Mouse (Mus musculus): ENCODE measurements around the gene Ss18l1.

The Ss18l1 gene

DNA sequence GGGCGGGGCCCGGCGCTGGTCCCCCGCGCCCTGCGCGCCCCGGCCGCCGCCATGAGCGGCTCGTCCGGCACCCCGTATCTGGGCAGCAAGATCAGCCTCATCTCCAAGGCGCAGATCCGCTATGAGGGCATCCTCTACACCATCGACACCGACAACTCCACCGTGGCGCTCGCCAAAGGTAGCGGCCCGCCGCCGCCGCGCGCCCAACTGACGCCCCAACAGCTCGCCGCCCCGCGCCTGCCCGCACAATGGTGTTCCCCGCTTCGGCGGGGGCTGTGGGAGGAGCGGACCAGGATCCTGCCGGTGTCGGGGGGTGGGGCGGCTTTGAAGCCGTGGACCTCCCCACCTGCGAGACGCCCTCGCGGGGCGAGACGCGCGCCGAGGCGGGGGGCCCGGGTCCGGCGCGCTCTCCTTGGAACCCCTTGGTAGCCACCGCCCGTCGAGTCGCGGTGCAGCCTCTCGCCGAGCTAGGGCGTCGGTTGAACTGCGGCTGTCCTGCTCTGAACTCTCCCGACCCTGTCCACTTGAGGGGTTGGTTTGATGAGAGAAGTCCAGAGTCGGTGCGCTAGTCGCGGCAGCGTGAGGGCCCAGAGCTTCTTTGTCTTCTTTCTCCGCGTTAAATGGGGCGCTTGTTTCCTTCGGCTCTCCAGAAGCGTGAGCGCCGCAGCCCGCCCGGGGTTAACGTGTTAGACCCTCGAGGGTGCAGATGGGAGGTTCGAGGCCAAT, 17.0 kb upstream of the Ss18l1 start:
- TF ChIP-seq GATA4 (IDR thresholded peaks at IDR 0.05; ENCODE audit: insufficient replicate concordance, low read length) = no peak

DNA sequence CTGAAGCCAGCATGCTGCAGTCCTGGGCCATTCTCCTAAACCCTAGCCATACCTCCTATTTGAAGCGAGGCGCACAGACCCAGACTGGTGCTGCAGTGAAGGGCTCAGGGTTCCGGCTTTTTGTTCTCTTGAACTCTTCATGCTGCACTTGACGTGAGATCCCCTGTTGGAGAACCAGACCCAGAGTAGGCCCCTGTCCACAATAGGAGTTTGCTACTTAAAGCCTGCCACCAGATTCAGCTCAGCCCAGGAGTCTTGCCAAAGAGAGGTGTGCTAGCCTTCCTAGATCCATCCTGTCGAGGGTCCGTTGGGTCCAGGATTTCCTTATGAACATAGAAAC, 16.5 kb upstream of the Ss18l1 start:
- TF ChIP-seq GATA4 (IDR thresholded peaks at IDR 0.05; ENCODE audit: insufficient replicate concordance, low read length) = no peak

DNA sequence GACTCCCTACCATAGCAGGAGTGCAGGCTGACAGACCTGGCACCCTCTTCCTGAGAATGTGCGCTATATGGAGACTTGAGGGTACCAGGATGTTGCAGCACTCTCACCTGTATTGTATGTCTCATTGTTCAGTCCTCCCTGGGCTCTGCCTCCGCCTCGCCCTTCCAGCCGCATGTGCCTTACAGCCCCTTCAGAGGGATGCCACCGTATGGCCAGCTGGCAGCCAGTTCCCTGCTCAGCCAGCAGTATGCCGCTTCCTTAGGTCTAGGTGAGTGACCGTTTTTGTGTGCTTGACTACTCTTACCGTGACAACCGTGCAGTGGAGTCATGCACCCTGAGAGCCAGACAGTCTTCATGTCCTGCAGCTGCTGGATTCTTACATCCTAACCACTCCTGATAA, 14.5 kb upstream of the Ss18l1 start:
- no peak for TF ChIP-seq GATA4 (IDR thresholded peaks at IDR 0.05; ENCODE audit: insufficient replicate concordance, low read length)

DNA sequence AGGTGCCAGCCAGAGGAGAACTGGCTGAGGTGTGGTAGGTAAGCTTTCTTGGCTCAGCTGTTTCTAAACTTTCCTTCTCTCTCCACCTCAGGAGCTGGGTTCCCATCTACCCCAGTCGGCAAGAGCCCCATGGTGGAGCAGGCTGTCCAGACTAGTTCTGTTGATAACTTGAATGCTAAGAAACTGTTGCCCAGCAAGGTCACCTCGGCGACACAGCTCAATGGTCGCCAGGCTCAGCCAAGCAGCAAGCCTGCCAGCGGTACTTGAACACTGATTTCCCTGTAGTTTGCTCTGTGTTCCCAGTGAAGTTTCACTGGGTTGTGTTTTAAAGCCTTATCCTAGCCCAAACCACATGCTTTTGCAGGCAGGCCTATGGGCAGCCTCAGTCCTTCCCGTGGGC, 11.0 kb upstream of the Ss18l1 start:
- TF ChIP-seq GATA4 (IDR thresholded peaks at IDR 0.05; ENCODE audit: insufficient replicate concordance, low read length) = no peak

DNA sequence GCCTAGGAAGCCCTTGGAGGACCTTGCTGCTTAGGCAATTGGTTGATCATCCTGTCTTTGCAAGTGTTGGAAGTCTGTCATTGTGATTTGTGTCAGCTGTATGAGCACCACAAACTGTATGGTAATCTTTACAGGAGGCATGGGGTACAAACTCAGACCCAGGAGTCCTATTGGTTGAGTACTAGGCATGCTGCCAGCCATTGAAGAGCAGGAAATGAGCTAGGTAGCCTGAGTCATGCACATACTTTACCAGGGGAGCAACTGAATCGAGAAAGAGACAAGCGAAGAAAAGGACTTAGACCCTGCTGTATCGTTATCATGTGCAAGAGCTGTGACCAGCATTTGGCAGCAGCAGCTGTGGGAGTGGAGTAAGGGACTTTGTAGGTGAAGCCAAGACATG, 9.4 kb upstream of the Ss18l1 start:
- TF ChIP-seq GATA4 (IDR thresholded peaks at IDR 0.05; ENCODE audit: insufficient replicate concordance, low read length) = no peak

DNA sequence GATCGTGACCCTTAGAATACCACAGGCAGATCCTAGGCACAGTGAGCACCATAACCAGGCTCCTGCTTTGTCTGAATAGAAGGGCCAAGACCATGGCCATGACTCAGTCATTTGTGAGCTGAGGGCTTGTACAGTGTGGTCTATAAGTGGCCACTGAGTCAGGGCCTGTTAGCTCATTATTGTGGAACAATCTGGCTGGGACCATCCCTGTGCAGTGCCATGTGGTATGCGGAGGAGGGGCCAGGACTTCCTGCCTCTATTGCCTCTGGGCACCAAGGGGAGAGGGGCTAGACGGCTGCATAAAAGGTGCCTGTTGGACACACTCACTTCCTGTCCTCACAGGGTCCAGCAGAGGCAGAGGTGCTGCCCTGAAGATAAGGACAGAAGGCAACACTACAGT, 8.4 kb upstream of the Ss18l1 start:
- no peak for TF ChIP-seq GATA4 (IDR thresholded peaks at IDR 0.05; ENCODE audit: insufficient replicate concordance, low read length)

DNA sequence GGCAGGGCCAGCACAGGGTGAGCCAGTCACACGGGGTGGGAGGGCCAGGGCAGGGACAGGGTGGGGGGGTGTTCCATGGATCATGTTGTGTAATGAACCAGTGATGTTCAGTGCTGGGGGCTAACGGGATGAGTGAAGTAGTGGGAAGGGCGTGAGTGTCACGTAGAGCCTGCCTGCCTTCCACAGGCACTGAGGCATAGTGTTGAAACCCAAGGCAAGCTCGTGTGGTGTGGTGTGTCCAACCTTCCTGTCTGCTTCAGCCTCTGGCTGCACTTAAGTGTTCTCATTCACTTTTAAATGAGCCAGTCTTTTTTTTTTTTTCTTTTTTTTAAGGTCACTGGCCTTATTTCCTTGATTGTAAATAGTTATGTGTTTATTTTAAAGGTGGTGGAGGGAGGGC, 7.6 kb upstream of the Ss18l1 start:
- TF ChIP-seq GATA4 (IDR thresholded peaks at IDR 0.05; ENCODE audit: insufficient replicate concordance, low read length) = no peak

DNA sequence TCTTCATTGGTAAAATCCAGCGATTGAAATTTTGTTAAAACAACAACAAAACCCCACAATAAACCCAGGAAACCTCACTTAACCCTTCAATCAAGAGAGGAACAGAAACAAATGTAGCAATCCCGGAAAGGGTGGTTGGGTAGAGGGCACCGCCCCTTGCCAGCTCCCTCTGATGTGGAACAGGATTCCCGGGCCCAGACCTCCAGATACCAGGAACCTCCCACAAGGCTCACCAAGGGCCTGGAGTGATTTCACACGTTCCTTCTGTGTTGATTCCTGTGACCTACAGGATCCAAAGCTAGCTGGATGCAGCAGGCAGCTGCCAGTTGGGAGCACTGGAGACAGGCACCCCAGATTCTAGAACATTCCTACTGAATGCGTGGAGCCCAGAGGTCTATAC, 1.9 kb upstream of the Ss18l1 start:
- TF ChIP-seq GATA4 (IDR thresholded peaks at IDR 0.05; ENCODE audit: insufficient replicate concordance, low read length) = no peak

DNA sequence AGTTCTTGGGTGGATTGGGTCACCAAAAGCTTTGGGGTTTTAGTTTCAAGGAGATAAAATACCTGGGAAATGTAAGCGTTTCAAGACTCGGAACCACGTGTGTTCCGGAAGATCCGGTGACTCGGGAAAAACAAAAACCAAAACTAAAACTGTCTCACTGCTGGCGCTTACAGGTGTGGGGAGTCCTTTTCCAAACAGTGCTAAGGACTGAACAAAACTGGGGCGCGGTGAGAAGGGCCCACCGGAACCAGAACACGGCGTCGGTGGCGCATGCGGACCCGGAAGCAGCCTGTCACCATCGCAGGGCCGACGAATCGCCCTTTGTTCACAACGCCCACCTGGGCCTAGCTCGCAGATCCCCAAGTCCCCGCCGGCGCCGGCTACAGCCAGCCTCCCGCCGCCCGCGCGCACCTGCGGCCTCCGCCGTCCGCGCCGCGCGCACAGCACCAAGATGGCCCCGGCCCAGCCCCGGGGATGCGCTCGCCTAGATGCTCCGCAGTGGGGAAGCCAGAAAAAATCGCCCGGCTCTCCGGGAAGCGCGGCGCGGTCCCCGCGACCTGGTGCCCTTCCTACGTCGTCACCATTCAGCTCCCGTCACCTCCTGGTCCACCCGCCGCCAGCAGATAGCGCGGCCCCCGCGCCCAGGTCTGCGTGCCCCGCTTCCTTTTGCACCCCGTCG, 593 bp upstream of the Ss18l1 start:
- TF ChIP-seq GATA4 (IDR thresholded peaks at IDR 0.05; ENCODE audit: insufficient replicate concordance, low read length) = no peak

DNA sequence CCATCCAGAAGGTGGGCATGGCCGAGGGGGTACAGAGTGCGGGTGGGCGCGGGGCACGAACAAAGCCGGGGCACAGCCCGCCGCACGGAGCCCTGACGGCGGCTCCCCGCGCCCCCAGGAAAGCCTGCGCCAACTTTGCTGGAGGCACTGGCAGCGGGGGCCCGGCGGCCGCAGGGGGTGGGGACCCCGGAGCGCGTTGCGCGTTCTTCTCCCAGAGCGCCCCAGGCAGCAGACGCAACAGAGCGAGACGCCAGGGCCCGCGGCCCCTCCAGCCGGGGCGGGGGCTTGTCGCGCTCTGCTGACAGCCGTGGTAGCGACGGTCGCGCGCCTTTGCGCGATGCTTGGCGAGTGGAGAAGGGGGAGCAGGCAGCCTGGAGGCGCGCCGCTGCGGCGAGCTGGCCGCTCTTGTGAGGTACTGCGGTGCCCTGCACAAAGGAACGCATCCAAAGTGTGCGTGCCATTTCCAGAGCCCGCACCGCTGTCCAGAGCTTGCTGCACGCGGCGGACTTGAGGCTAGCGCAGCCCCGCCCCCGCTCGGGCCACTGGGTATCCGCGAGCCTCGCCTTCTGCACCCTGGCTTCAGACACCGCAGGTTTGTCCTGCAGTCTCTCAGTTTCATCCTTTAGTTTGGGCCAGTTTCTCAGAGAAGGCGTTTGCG, 678 bp downstream of the Ss18l1 start:
- TF ChIP-seq GATA4 (IDR thresholded peaks at IDR 0.05; ENCODE audit: insufficient replicate concordance, low read length) = no peak

DNA sequence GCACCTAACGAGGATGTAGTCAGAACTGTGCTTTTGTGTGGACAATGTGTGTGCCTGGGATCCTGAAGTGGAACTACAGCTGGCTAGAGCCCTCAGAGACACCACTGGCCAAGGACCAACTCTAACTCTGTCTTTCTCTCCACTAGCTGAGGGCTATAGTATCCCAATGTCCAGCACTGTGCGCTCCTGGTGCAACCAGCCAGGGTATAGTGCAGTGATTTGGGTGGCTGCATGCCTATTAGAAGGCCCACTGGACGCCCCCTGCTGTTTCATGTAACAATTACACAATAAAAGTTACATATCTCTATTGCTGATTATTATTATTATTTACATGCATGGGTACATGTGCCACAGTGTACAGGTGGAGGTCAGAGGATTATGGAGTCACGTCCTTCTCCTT, 3.0 kb downstream of the Ss18l1 start:
- no peak for TF ChIP-seq GATA4 (IDR thresholded peaks at IDR 0.05; ENCODE audit: insufficient replicate concordance, low read length)

DNA sequence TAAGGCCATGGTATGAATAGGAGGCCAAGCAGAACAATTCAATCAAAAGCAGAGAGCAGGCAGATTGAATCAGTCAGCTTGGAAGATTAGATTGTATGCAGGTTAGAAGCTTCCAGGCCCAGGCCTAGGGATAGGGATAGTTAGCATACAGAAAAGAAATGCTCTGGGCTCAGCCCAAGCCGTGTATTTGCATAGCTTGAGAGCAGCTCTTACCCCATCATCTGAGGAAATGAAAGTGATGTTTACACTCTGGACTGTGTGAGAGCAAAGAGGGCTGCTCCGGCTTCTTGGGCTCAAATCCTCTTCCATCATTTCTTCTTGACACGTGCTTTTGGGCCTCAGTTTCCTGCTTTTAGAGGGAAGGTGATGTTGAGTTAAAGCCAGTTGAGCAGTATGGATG, 5.3 kb downstream of the Ss18l1 start:
- no peak for TF ChIP-seq GATA4 (IDR thresholded peaks at IDR 0.05; ENCODE audit: insufficient replicate concordance, low read length)

DNA sequence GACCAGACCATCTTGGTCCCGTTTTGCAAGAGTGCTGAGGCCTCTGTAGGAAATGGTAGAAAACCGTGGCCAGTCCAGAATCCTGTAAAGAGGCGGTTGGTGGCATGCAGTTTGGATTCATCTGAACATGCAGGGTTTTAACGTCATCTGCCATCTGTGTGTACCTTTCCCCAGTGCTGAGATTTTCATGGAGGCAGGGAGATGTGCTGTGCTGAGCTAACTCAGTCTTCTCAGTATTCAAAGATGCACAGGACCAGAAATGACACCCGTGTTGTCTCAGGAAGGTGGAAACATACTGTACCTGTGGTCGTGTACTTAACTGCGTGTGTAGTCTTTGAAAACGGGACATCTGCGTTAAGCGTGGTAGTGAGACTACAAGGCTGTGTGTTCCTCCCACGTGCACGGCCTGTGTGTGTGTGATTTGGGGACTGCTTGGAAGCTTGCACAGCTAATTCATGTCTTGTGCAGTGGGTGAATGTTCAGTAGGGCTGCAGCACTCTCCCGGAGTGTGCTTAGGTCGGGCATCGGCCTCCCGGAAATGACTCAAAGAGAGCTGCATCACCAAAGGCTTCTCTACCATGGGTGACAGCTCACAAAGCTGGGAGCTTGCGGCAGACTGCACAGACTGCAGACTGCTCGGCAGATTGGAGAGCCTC, 5.8 kb downstream of the Ss18l1 start:
- no peak for TF ChIP-seq GATA4 (IDR thresholded peaks at IDR 0.05; ENCODE audit: insufficient replicate concordance, low read length)

DNA sequence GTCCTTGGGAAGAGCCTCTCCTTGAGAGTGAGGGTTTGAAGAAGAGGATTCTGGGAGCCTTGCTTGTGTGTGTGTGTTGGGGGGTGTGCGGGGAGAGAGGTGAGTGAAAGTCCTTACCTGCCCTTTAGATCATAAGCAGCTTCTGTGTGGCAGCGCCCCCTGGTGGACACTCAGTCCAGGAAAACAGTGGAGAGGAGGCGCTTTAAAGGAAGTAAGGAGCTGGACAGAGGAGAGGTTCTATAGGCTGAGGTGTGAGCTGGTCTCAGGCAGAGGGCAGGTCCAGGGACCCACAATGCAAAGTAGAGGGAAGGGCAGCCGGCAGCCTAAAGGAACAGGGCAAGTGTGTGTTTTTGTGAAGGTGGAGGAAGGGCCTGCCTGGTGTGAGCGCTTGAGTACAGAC, 8.7 kb downstream of the Ss18l1 start:
- no peak for TF ChIP-seq GATA4 (IDR thresholded peaks at IDR 0.05; ENCODE audit: insufficient replicate concordance, low read length)

DNA sequence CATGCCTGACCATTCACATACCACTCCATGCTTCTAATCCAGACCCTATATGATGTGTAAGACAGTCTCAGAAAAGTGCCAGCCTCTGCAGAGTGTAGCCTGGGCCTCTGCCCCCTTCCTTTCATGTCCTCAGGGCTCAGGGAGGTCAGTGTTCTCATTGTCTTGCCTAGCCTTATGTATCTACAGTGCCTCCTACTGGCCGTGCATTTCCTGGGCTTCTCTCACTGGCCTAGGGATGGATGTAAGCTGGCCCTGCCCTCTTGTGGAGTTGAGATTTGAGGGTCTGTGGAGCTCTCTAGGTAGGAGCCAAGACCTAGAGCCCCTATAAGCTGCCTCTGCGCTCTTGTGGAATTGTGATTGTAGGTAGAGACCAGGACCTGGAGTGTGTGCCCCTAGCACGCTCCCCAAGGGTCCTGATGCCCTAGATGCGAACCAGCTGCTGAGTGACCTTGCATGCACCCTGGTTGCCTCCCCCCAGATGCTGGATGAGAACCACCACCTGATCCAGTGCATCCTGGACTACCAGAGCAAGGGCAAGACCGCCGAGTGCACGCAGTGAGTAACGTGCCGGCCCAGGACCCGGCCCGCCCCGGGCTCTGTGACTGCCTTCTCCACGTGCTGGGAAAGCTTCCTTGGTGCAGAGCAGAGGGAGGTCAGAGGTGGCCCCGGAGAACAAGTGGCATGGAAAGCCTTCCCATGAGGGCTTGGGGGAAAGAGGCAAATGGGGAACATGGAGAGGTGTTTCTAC, 9.9 kb downstream of the Ss18l1 start:
- no peak for TF ChIP-seq GATA4 (IDR thresholded peaks at IDR 0.05; ENCODE audit: insufficient replicate concordance, low read length)
